Mouse (Mus musculus) A20 (cell line): ENCODE measurements around the gene Plekha1.

Experiments
- DNase-seq: peaks from one replicate; pipeline ENCODE4 v3.0.0-alpha.2; 2011; ENCODE audit warnings: low read depth, low spot score

Plekha1 gene

GRCm38 (mm10) chr7:130865613-130866591, at the start of gene Plekha1:
TSS of gene Plekha1 (plus strand) at chr7:130865756.
- peak; percentile 98 for DNase-seq

GRCm38 (mm10) chr7:130816243-130816642, 49.3 kb upstream of the Plekha1 start:
- DNase-seq: no peak

- DNase-seq: peak; percentile 68
Measured at GRCm38 (mm10) chr7:130818813-130819212, 46.7 kb upstream of the Plekha1 start.

- no peak for DNase-seq
Measured at GRCm38 (mm10) chr7:130819624-130820023, 45.9 kb upstream of the Plekha1 start.

GRCm38 (mm10) chr7:130823992-130824391, 41.6 kb upstream of the Plekha1 start:
- no peak for DNase-seq

- no peak for DNase-seq
Measured at GRCm38 (mm10) chr7:130826343-130826742, 39.2 kb upstream of the Plekha1 start.

GRCm38 (mm10) chr7:130827431-130827830, 38.1 kb upstream of the Plekha1 start:
- DNase-seq: no peak

- peak; percentile 78 for DNase-seq
Measured at GRCm38 (mm10) chr7:130827844-130828403, 37.6 kb upstream of the Plekha1 start.

- DNase-seq: peak; percentile 74
Measured at GRCm38 (mm10) chr7:130828475-130828874, 37.1 kb upstream of the Plekha1 start.

GRCm38 (mm10) chr7:130831586-130831985, 34.0 kb upstream of the Plekha1 start:
- DNase-seq: no peak

GRCm38 (mm10) chr7:130834299-130834698, 31.3 kb upstream of the Plekha1 start:
- peak; percentile 86 for DNase-seq

- no peak for DNase-seq
Measured at GRCm38 (mm10) chr7:130834958-130835861, 30.3 kb upstream of the Plekha1 start.

GRCm38 (mm10) chr7:130836066-130836465, 29.5 kb upstream of the Plekha1 start:
- DNase-seq: no peak

GRCm38 (mm10) chr7:130837941-130838657, 27.5 kb upstream of the Plekha1 start:
- no peak for DNase-seq

GRCm38 (mm10) chr7:130838658-130839025, 26.9 kb upstream of the Plekha1 start:
- no peak for DNase-seq

GRCm38 (mm10) chr7:130839380-130840100, 26.0 kb upstream of the Plekha1 start:
- no peak for DNase-seq

- DNase-seq: peak; percentile 51
Measured at GRCm38 (mm10) chr7:130847164-130847718, 18.3 kb upstream of the Plekha1 start.

- DNase-seq: no peak
Measured at GRCm38 (mm10) chr7:130854684-130855292, 10.8 kb upstream of the Plekha1 start.

GRCm38 (mm10) chr7:130855681-130856080, 9.9 kb upstream of the Plekha1 start:
- no peak for DNase-seq

GRCm38 (mm10) chr7:130857973-130858372, 7.6 kb upstream of the Plekha1 start:
- DNase-seq: no peak
